In genomic region chr2:102703556-102703955, GRCm38 (mm10) we compare ENCODE assay signal across 17 mouse cellular contexts. TPM values are rescaled to one million over a fixed set of nuclear protein-coding genes. Genes with fewer than 3 reads are reported as not detected.
A peak's percentile ranks its signal among the peaks of the same experiment; 100 is the strongest.
DNase-seq lines count a peak whose midpoint lies in the region.
"Had no signal": no experiment of that assay in that cellular context is flagged by ENCODE, and none has a peak within 500 bp of the region (broad histone marks: within the 10 kb centered on the region; RNA-seq: fewer than 3 reads in every experiment).

No protein-coding gene starts in this region.

- DNase-seq in layer of hippocampus, adult 18-20 months (ENCODE audit: low spot score in 2 of 2): peak; percentile 62 to 71
- no peak for DNase-seq in layer of hippocampus, postnatal 14 days (ENCODE audit: low spot score in 2 of 2)
- peak; percentile 57 for DNase-seq in Muller cell, postnatal 12 days (ENCODE audit: inconsistent ontology term)
- DNase-seq in brain, adult 2 months (ENCODE audit: low read depth, low spot score): peak; percentile 91
- DNase-seq in left cerebral cortex, adult 9 months (ENCODE audit: low spot score in 2 of 2): peak; percentile 44 to 74
- DNase-seq in liver: no peak
- DNase-seq in neural tube, embryonic 10.5 days (ENCODE audit: extremely low spot score, low spot score): no peak
- DNase-seq: adrenal gland, postnatal 10 days; cerebellum, adult 11 months; cerebellum, postnatal 10 days; embryo, embryonic 11 days; gastrocnemius, postnatal 36 days; kidney, adult 8-10 months; kidney, postnatal 14 days; lung, adult 18-20 months; lung, postnatal 14 days; thymus, postnatal 25 days had no signal

RNA-seq across cellular contexts. Expression of gene Slc1a2, which starts 45.1 kb away (rescaled TPM):
- total RNA-seq in layer of hippocampus, adult 18-20 months (2021): 1,000 to 10,000 TPM; 1,741 to 1,763 TPM
- 1,000 to 10,000 TPM; 2,253 to 2,477 TPM for total RNA-seq in layer of hippocampus, postnatal 14 days (2021)

Comparison
In these comparisons a context has a peak if more than half of its experiments do, and no peak if none do; other contexts are left out.
1. DNase-seq: peak in layer of hippocampus, adult 18-20 months (2 of 2), Muller cell, postnatal 12 days (single experiment), brain, adult 2 months (single experiment) and left cerebral cortex, adult 9 months (2 of 2); none in layer of hippocampus, postnatal 14 days (0 of 2), liver (single experiment) and neural tube, embryonic 10.5 days (single experiment).